Mouse (Mus musculus) layer of hippocampus, adult 11-12 months (tissue): ENCODE measurements around the gene Prx.

ENCODE experiments used
- DNase-seq: peaks from one replicate; pipeline ENCODE4 v3.0.0; 2022; ENCODE audit warnings: low spot score

The Prx gene

DNA sequence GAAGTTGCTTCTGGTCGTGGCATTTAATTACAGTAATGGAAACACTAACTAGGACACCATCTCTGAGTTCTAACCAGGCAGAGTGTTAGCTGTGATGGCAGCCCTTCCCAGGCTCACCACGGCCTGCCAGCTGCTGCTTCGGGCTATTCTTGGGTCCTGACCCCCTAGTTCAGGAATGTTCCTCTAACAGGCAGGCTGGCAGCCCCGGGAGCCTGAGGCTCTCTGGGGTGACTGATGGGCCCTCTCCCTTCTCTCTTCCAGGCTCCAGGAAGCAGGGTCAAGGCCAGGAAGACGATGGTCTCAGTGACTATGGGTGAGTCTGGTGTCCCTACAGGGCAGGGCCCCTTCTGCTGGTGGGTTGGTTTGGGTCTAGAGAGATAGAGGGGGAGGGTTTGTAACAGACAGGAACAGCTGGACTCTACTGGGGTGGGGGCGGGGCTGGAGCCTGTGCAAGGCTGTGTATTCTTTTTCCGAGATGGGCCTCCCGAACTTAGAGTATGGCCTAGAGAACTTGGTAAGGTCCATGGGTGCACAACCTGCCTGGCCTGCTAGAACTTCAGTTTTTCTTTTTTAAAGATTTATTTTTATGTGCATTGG is 61.3 kb downstream of the Prx start:
- DNase-seq = no peak

DNA sequence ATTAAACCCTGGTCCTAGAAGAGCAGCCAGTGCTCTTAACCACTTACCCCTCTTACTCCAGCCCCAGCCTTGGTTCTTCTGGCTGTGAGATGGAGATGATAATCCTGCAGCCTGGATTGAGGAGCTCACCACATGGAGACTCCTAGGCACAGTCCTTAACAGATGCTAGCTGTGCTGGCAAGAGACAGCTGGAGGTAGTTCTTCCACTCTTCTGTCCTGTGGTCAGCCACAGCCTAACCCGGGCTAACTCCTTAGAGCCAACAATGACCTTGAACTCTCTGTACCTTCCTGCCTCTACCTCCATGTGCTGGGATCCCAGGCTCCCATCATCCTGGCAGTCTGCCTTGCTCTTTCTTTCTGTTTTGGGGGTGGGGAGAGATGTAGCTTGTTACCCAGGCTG is 61.9 kb downstream of the Prx start:
- DNase-seq = no peak
